Mouse (Mus musculus): ENCODE data around the gene Olfr1410.

The Olfr1410 gene

GRCm38 (mm10) chr1:92641514-92642272 is 36.1 kb downstream of the Olfr1410 start, which contains the start of gene Cops9:
Gene Cops9 (minus strand): TSS chr1:92641985.
- DNase-seq (ENCODE audit: low spot score) = peak; percentile 86

GRCm38 (mm10) chr1:92643691-92644090 is 38.1 kb downstream of the Olfr1410 start:
- DNase-seq (ENCODE audit: low spot score) = no peak

GRCm38 (mm10) chr1:92644916-92645315 is 39.3 kb downstream of the Olfr1410 start:
- no peak for DNase-seq (ENCODE audit: low spot score)

- DNase-seq (ENCODE audit: low spot score) = no peak
Observed at GRCm38 (mm10) chr1:92646111-92646510, 40.5 kb downstream of the Olfr1410 start.

GRCm38 (mm10) chr1:92646601-92647000 is 41.0 kb downstream of the Olfr1410 start:
- DNase-seq (ENCODE audit: low spot score) = no peak

GRCm38 (mm10) chr1:92647026-92647425 is 41.4 kb downstream of the Olfr1410 start:
- DNase-seq (ENCODE audit: low spot score) = no peak

- DNase-seq (ENCODE audit: low spot score) = peak; percentile 34
Observed at GRCm38 (mm10) chr1:92647752-92648151, 42.2 kb downstream of the Olfr1410 start.

- DNase-seq (ENCODE audit: low spot score) = no peak
Observed at GRCm38 (mm10) chr1:92648197-92648596, 42.6 kb downstream of the Olfr1410 start.

GRCm38 (mm10) chr1:92648673-92649072 is 43.1 kb downstream of the Olfr1410 start, which contains the start of gene Otos:
Gene Otos (minus strand): TSS chr1:92648841.
- DNase-seq (ENCODE audit: low spot score) = peak; percentile 57

- no peak for DNase-seq (ENCODE audit: low spot score)
Observed at GRCm38 (mm10) chr1:92651467-92651866, 45.9 kb downstream of the Olfr1410 start.

GRCm38 (mm10) chr1:92653179-92653578 is 47.6 kb downstream of the Olfr1410 start:
- DNase-seq (ENCODE audit: low spot score) = no peak

GRCm38 (mm10) chr1:92654676-92655075 is 49.1 kb downstream of the Olfr1410 start:
- DNase-seq (ENCODE audit: low spot score) = no peak

GRCm38 (mm10) chr1:92657025-92657820 is 51.6 kb downstream of the Olfr1410 start:
- DNase-seq (ENCODE audit: low spot score) = no peak

GRCm38 (mm10) chr1:92659392-92659791 is 53.8 kb downstream of the Olfr1410 start:
- DNase-seq (ENCODE audit: low spot score) = no peak
